Mouse (Mus musculus) embryonic facial prominence, embryonic 14.5 days (tissue): ENCODE measurements around the gene Spaca9. TPM values are rescaled to one million over a fixed set of nuclear protein-coding genes. Genes with fewer than 3 reads are reported as not detected.

ENCODE experiments used
- ATAC-seq: fragments of 200-750 bp; cut with Nextera tagmentation; 2 replicates; pipeline ENCODE4 v1.8.0; 2017; ENCODE audit warnings: low read depth, moderate number of reproducible peaks, moderate TSS enrichment
- DNase-seq: peaks from one replicate; pipeline ENCODE4 v3.0.0-alpha.2; 2015; ENCODE audit warnings: low spot score
- H3K27ac ChIP-seq: fragments of 300-500 bp; sonication (generic); replicated peaks from 2 replicates; pipeline ENCODE4 v1.5.1; 2014; ENCODE audit warnings: low read depth, mild to moderate bottlenecking, low read length, moderate library complexity
- H3K27me3 ChIP-seq: fragments of 300-500 bp; sonication (generic); replicated peaks from 2 replicates; pipeline ENCODE4 v1.6.1; 2014; ENCODE audit warnings: low read length; ENCODE audit not compliant: control insufficient read depth, insufficient read depth
- H3K36me3 ChIP-seq: fragments of 300-500 bp; sonication (generic); 2 replicates; pipeline ENCODE4 v1.6.1; 2014; ENCODE audit warnings: low read length, mixed read lengths; ENCODE audit not compliant: control insufficient read depth, insufficient read depth
- H3K4me1 ChIP-seq: fragments of 300-500 bp; sonication (generic); 2 replicates; pipeline ENCODE4 v1.6.1; 2014; ENCODE audit warnings: antibody characterized with exemption, low read length; ENCODE audit not compliant: control insufficient read depth, insufficient read depth
- H3K4me2 ChIP-seq: fragments of 300-500 bp; sonication (generic); 2 replicates; pipeline ENCODE4 v1.6.1; 2014; ENCODE audit warnings: low read depth, mild to moderate bottlenecking, low read length, moderate library complexity, mixed read lengths
- H3K4me3 ChIP-seq: fragments of 300-500 bp; sonication (generic); 2 replicates; pipeline ENCODE4 v1.5.1; 2014; ENCODE audit warnings: low read depth, mild to moderate bottlenecking, low read length
- H3K9ac ChIP-seq: fragments of 300-500 bp; sonication (generic); 2 replicates; pipeline ENCODE4 v1.6.1; 2014; ENCODE audit warnings: low read depth, mild to moderate bottlenecking, low read length, moderate library complexity, mixed read lengths
- H3K9me3 ChIP-seq: fragments of 300-500 bp; sonication (generic); 2 replicates; pipeline ENCODE4 v1.6.1; 2016; ENCODE audit warnings: low read length; ENCODE audit not compliant: control insufficient read depth
- WGBS: fragments of 180-500 bp; shearing (Covaris S2); extraction: QIAGEN DNeasy Blood & Tissue Kit; methylation state at CpG from one replicate; pipeline ENCODE4 v1.1.7; 2014; 5-methylcytosine and 5-hydroxymethylcytosine counted together
- polyA plus RNA-seq: library from polyadenylated mRNA; unstranded; fragments of >200 nt; fragmentation: Nextera tagmentation; extraction: Ambion mirVana; gene quantifications from 2 replicates; pipeline ENCODE4 v1.2.1, GENCODE M21; 2014

The Spaca9 gene
- 3.2 and 4.4 TPM in 2 replicates for polyA plus RNA-seq

DNA sequence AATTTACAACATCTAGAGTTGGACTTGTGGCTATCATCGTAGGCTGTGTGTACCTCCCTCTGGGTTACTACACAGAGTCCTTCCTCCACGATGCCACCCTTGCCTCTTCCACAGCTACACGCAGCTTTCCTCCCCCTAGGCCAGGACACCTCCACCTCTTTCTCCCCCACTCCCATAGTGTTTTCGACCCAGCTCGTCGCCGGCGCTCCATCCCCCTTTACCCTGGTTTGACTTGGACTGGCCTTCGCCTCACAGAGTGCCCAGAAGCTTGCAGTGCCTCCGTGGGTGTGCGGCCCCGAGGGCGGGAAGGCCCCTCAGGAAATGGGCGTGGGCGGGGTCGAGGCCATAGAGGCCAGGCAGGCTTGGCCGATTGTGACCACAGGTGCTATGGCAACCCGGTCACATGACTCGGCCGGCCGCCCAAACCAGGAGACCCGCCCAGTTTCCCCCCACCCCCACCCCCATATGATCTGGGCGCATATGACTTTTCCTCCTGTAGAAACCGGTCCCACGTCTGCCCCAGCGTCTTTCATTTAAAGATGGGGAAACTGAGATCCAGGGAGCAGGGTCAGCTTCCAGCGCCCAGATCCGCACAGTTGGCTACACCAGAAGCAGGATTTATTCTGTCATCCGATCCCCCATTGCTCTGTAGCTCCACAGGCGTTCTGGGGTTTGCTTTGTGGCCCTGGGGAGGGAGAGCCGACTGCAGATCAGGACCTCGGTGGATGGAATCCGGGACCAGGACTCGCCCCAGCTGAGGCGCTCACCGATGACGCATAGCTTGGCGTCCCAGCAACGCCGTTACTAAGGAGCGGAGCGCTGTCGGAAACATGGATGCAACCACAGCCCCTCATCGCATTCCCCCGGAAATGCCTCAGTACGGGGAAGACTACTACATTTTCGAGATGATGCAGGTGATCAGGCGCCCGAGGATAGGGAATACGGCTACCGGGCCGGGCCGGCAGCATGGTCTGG is at the start of gene Spaca9, which contains the start of gene Ak8:
Gene Spaca9 (minus strand): TSS at position 367 of the 975 bp plus-strand sequence.
Gene Ak8 (plus strand): TSS at position 804 of the 975 bp plus-strand sequence.
- H3K4me2 ChIP-seq, result peak within 1 kb of the TSS; percentile 95
- H3K36me3 ChIP-seq, result no peaks in the 10 kb centered on the region
- no peaks in the 10 kb centered on the region for H3K27me3 ChIP-seq
- peak within 1 kb of the TSS; percentile 69 for H3K27ac ChIP-seq
- no peaks in the 10 kb centered on the region for H3K9me3 ChIP-seq
- peak within 1 kb of the TSS; percentile 64 for H3K4me3 ChIP-seq
- ATAC-seq, result peak; percentile 90
- peak within 1 kb of the TSS; percentile 75 for H3K9ac ChIP-seq
- peaks cover 9% of the 10 kb centered on the region for H3K4me1 ChIP-seq
- DNase-seq, result peak; percentile 90
- WGBS, result 2% methylated on average over 49 of the region's 53 CpGs

- Histone ChIP-seq H3K4me3 (no peak overlapping the region), H3K27me3 (peaks cover 7% of the 10 kb centered on the region; the same call in 1 of the 2 replicates), H3K9me3 (no peaks in the 10 kb centered on the region), H3K27ac (no peak overlapping the region), H3K36me3 (no peaks in the 10 kb centered on the region), H3K9ac (no peak overlapping the region), H3K4me1 (peaks cover 12% of the 10 kb centered on the region), H3K4me2 (no peak overlapping the region)
- ATAC-seq (no peak), DNase-seq (no peak)
- 93% methylated on average over 2 of the region's 2 CpGs for WGBS
Observed at GRCm38 (mm10) chr2:28747705-28748104, 48.2 kb upstream of the Spaca9 start.

- Histone ChIP-seq H3K27ac (no peak overlapping the region), H3K4me1 (peaks cover 3% of the 10 kb centered on the region), H3K4me2 (no peak overlapping the region), H3K9me3 (no peaks in the 10 kb centered on the region), H3K4me3 (no peak overlapping the region), H3K9ac (no peak overlapping the region), H3K27me3 (peaks cover 7% of the 10 kb centered on the region; the same call in 1 of the 2 replicates), H3K36me3 (no peaks in the 10 kb centered on the region)
- WGBS, result 62% methylated on average over 15 of the region's 15 CpGs
- ATAC-seq (peak; percentile 71), DNase-seq (peak; percentile 33)
Observed at GRCm38 (mm10) chr2:28746682-28747332, 47.3 kb upstream of the Spaca9 start.

DNA sequence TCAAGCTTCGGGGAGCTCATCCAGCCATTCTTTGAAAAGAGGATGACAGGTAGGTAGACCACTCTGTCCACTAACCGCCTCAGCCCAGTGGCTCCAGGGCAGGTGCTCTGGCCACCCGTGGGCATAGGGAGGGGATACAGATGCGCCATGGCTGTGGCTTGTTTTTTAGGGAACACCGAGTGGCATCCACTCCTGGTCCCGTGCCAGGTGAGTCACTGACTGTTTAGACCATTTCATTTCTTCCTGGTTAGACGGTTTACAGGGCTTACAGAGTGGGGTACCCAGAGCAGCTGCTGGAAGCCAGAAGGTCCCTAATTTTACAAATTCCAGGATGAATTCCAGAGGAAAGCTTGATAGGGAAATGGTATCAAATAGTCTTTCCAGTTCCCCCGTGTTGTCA is 43.2 kb upstream of the Spaca9 start:
- Histone ChIP-seq H3K4me3 (no peak overlapping the region), H3K36me3 (no peaks in the 10 kb centered on the region), H3K27me3 (no peaks in the 10 kb centered on the region), H3K4me2 (no peak overlapping the region), H3K9ac (no peak overlapping the region), H3K9me3 (no peaks in the 10 kb centered on the region), H3K4me1 (no peaks in the 10 kb centered on the region; the same call in 1 of the 2 replicates), H3K27ac (no peak overlapping the region)
- WGBS, result 62% methylated on average over 8 of the region's 8 CpGs
- no peak for ATAC-seq
- no peak for DNase-seq

- no peaks in the 10 kb centered on the region for H3K36me3 ChIP-seq
- no peaks in the 10 kb centered on the region for H3K27me3 ChIP-seq
- H3K27ac ChIP-seq, result no peak overlapping the region
- ATAC-seq (no peak), DNase-seq (no peak)
- H3K9me3 ChIP-seq, result no peaks in the 10 kb centered on the region
- H3K9ac ChIP-seq, result no peak overlapping the region
- H3K4me3 ChIP-seq, result no peak overlapping the region
- no peak overlapping the region for H3K4me2 ChIP-seq
- no peaks in the 10 kb centered on the region; the same call in 1 of the 2 replicates for H3K4me1 ChIP-seq
- WGBS, result 83% methylated on average over 5 of the region's 5 CpGs
Observed at GRCm38 (mm10) chr2:28740159-28740558, 40.6 kb upstream of the Spaca9 start.

GRCm38 (mm10) chr2:28737112-28737511 is 37.6 kb upstream of the Spaca9 start:
- WGBS, result 85% methylated on average over 5 of the region's 5 CpGs
- Histone ChIP-seq H3K4me1 (no peaks in the 10 kb centered on the region; the same call in 1 of the 2 replicates), H3K36me3 (no peaks in the 10 kb centered on the region), H3K9me3 (no peaks in the 10 kb centered on the region), H3K27ac (no peak overlapping the region), H3K27me3 (no peaks in the 10 kb centered on the region), H3K4me3 (no peak overlapping the region), H3K9ac (no peak overlapping the region), H3K4me2 (no peak overlapping the region)
- peak; percentile 34 for DNase-seq
- no peak for ATAC-seq

- no peaks in the 10 kb centered on the region for H3K9me3 ChIP-seq
- H3K9ac ChIP-seq, result no peak overlapping the region
- H3K27me3 ChIP-seq, result no peaks in the 10 kb centered on the region
- ATAC-seq (no peak), DNase-seq (no peak)
- H3K4me2 ChIP-seq, result no peak overlapping the region
- H3K4me1 ChIP-seq, result no peaks in the 10 kb centered on the region
- no peaks in the 10 kb centered on the region for H3K36me3 ChIP-seq
- no peak overlapping the region for H3K27ac ChIP-seq
- H3K4me3 ChIP-seq, result no peak overlapping the region
Observed at GRCm38 (mm10) chr2:28730676-28731075, 31.1 kb upstream of the Spaca9 start.

- ATAC-seq, result peak; percentile 76; the same call in 1 of the 2 replicates
- Histone ChIP-seq H3K27ac (no peak overlapping the region), H3K36me3 (no peaks in the 10 kb centered on the region), H3K27me3 (no peaks in the 10 kb centered on the region), H3K4me3 (no peak overlapping the region), H3K4me2 (no peak overlapping the region), H3K9ac (0 out of 2 replicates have a peak overlapping the region, but pooled peaks have one; percentile 15), H3K4me1 (no peaks in the 10 kb centered on the region), H3K9me3 (no peaks in the 10 kb centered on the region)
- WGBS, result 47% methylated on average over 15 of the region's 16 CpGs
- DNase-seq, result peak; percentile 39
Observed at GRCm38 (mm10) chr2:28727786-28728404, 28.4 kb upstream of the Spaca9 start.
